ENCODE assay signal across 8 mouse cellular contexts in the genomic region with DNA sequence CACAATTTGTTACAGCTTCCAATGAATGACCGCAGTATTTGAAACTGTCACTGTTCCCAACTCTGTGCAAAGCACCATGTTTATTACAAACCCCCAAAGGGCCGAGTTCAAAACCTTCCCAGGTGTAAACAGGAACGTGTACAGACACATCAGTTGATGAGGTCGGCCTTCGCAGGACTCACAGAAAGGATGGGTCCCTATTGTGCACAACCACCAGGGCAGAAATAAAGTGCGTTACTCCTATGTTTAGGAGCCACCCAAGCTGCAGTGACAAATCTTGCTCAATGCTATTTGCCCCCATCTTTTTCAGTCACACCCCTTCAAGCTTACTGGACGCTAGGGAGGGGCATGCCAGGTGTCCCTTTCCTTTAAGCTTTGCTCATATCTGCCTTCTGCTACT. TPM values are rescaled to one million over a fixed set of nuclear protein-coding genes. Genes with fewer than 3 reads are reported as not detected.
A peak's percentile ranks its signal among the peaks of the same experiment; 100 is the strongest.
DNase-seq lines count a peak whose midpoint lies in the region; ATAC-seq lines count a peak whose summit lies in the region.

No protein-coding gene starts in this region.

- peak overlapping the region; percentile 88 for H3K9ac ChIP-seq in heart, embryonic 14.5 days (ENCODE audit: low read length)
- peak overlapping the region; percentile 90; the same call in 1 of the 2 replicates for H3K9ac ChIP-seq in hindbrain, embryonic 16.5 days (ENCODE audit: low read depth, low read length)
- H3K9ac ChIP-seq in midbrain, embryonic 15.5 days = peak overlapping the region; percentile 80; the same call in 1 of the 2 replicates

- no peak overlapping the region for H3K27ac ChIP-seq in heart, embryonic 14.5 days (replicated peaks in 1 of 2; ENCODE audit: control insufficient read depth in 1 of 2, insufficient read depth in 1 of 2, low read depth in 2 of 2, low read length in 2 of 2)
- H3K27ac ChIP-seq in hindbrain, embryonic 16.5 days (ENCODE audit: low read depth, low read length) = no peak overlapping the region
- H3K27ac ChIP-seq in midbrain, embryonic 15.5 days = no peak overlapping the region

- H3K4me1 ChIP-seq in heart, embryonic 14.5 days (ENCODE audit: control insufficient read depth in 2 of 2, insufficient read depth in 2 of 2, low read length in 2 of 2) = peaks cover 2 to 12% of the 10 kb centered on the region in 2 experiments; a peak in 1 of 4 replicates
- H3K4me1 ChIP-seq in hindbrain, embryonic 16.5 days (ENCODE audit: control insufficient read depth, insufficient read depth, low read depth, low read length) = peaks cover 10% of the 10 kb centered on the region
- H3K4me1 ChIP-seq in midbrain, embryonic 15.5 days = peaks cover 21% of the 10 kb centered on the region

- H3K4me2 ChIP-seq in heart, embryonic 14.5 days (ENCODE audit: low read length) = peak overlapping the region; percentile 84
- peak overlapping the region; percentile 83 for H3K4me2 ChIP-seq in hindbrain, embryonic 16.5 days (ENCODE audit: low read length)
- peak overlapping the region; percentile 75 for H3K4me2 ChIP-seq in midbrain, embryonic 15.5 days

- H3K27me3 ChIP-seq in heart, embryonic 14.5 days (ENCODE audit: control insufficient read depth, insufficient read depth, low read length) = no peaks in the 10 kb centered on the region
- no peaks in the 10 kb centered on the region for H3K27me3 ChIP-seq in hindbrain, embryonic 16.5 days (replicated peaks; ENCODE audit: control insufficient read depth, insufficient read depth, low read length)
- no peaks in the 10 kb centered on the region for H3K27me3 ChIP-seq in midbrain, embryonic 15.5 days (replicated peaks)

- whole genome bisulfite sequencing in heart, embryonic 14.5 days = 50% methylated on average over 7 of the region's 7 CpGs
- WGBS in hindbrain, embryonic 16.5 days = 37% methylated on average over 7 of the region's 7 CpGs
- 37% methylated on average over 7 of the region's 7 CpGs for WGBS in midbrain, embryonic 15.5 days

- no peaks in the 10 kb centered on the region for H3K9me3 ChIP-seq in heart, embryonic 14.5 days (ENCODE audit: control insufficient read depth, low read length)
- H3K9me3 ChIP-seq in hindbrain, embryonic 16.5 days (ENCODE audit: control insufficient read depth, low read length) = no peaks in the 10 kb centered on the region
- no peaks in the 10 kb centered on the region for H3K9me3 ChIP-seq in midbrain, embryonic 15.5 days

- H3K36me3 ChIP-seq in heart, embryonic 14.5 days (ENCODE audit: control insufficient read depth, insufficient read depth, low read length) = no peaks in the 10 kb centered on the region
- no peaks in the 10 kb centered on the region for H3K36me3 ChIP-seq in hindbrain, embryonic 16.5 days (ENCODE audit: control insufficient read depth, insufficient read depth, low read length)
- H3K36me3 ChIP-seq in midbrain, embryonic 15.5 days (replicated peaks) = no peaks in the 10 kb centered on the region

- no peak for DNase-seq in heart, postnatal 10 days
- DNase-seq in R1 (ENCODE audit: low read depth, low spot score) = peak; percentile 20
- no peak for DNase-seq in spleen, postnatal 36 days (ENCODE audit: low spot score in 2 of 2)
- no peak for DNase-seq in embryo, embryonic 11 days
- DNase-seq in urinary bladder, postnatal 36 days (ENCODE audit: low spot score in 2 of 2) = no peak

- no peak for ATAC-seq in heart, embryonic 14.5 days (ENCODE audit: insufficient number of reproducible peaks, insufficient read depth, low FRiP score, low read depth)
- ATAC-seq in hindbrain, embryonic 16.5 days = no peak
- ATAC-seq in midbrain, embryonic 15.5 days (replicated peaks) = no peak

- intact Hi-C loops in heart, postnatal 10 days (cut with DNase I) = loop anchor here (2.0 to 10.0 kb wide), 3 partner anchors 35 to 237 kb away; a partner anchor contains a TSS

- peak overlapping the region; percentile 20 to 87; a peak in 3 of 4 replicates for H3K4me3 ChIP-seq in heart, embryonic 14.5 days (ENCODE audit: control insufficient read depth in 1 of 2, insufficient read depth in 1 of 2, low read depth in 1 of 2, low read length in 2 of 2)
- peak overlapping the region; percentile 91 for H3K4me3 ChIP-seq in hindbrain, embryonic 16.5 days (ENCODE audit: low read length)
- peak overlapping the region; percentile 85 for H3K4me3 ChIP-seq in midbrain, embryonic 15.5 days

RNA-seq across cellular contexts. Expression of a gene that starts 1.0 kb away (rescaled TPM):
- polyA plus RNA-seq in heart, embryonic 14.5 days (2014; fragmentation: Nextera tagmentation; extraction: Ambion mirVana) = 67.2 and 74.7 TPM in 2 replicates
- total RNA-seq in heart, postnatal 10 days (2021) = 10 to 100 TPM; 70.8 to 76.9 TPM
- polyA plus RNA-seq in hindbrain, embryonic 16.5 days (2015; fragmentation: Nextera tagmentation; extraction: Ambion mirVana) = 85.5 and 94.3 TPM in 2 replicates
- polyA plus RNA-seq in midbrain, embryonic 15.5 days (2015; fragmentation: Nextera tagmentation; extraction: Ambion mirVana) = 97.8 and 100 TPM in 2 replicates

RNA-seq across cellular contexts. Expression of a gene that starts 34.7 kb away (rescaled TPM):
- polyA plus RNA-seq in heart, embryonic 14.5 days (2014; fragmentation: Nextera tagmentation; extraction: Ambion mirVana) = 25.8 and 26.4 TPM in 2 replicates
- 10 to 100 TPM; 16.2 to 17.2 TPM for total RNA-seq in heart, postnatal 10 days (2021)
- 91.8 and 105 TPM in 2 replicates for polyA plus RNA-seq in hindbrain, embryonic 16.5 days (2015; fragmentation: Nextera tagmentation; extraction: Ambion mirVana)
- 102 and 106 TPM in 2 replicates for polyA plus RNA-seq in midbrain, embryonic 15.5 days (2015; fragmentation: Nextera tagmentation; extraction: Ambion mirVana)
